Mouse (Mus musculus) forebrain, embryonic 14.5 days (tissue): ENCODE results near the gene Ranbp1. TPM values are rescaled to one million over a fixed set of nuclear protein-coding genes. Genes with fewer than 3 reads are reported as not detected.
"Not testable (repeated sequence)": the region's sequence is repeated elsewhere in the genome, so short reads cannot be mapped to it uniquely, and the experiment has no call there.

Source experiments
- ATAC-seq: fragments of 200-750 bp; cut with Nextera tagmentation; 2 replicates; pipeline ENCODE4 v1.8.0; 2017; ENCODE audit warnings: mild to moderate bottlenecking, moderate library complexity
- DNase-seq: peaks from one replicate; pipeline ENCODE4 v3.0.0-alpha.2; 2015; ENCODE audit warnings: low spot score
- H3K27ac ChIP-seq: fragments of 300-500 bp; sonication (generic); 2 replicates; pipeline ENCODE4 v1.5.1; 2014; ENCODE audit warnings: low read depth, mild to moderate bottlenecking, control low read depth, low read length, moderate library complexity
- H3K27me3 ChIP-seq: fragments of 300-500 bp; sonication (generic); replicated peaks from 2 replicates; pipeline ENCODE4 v1.6.1; 2014; ENCODE audit warnings: low read length, control low read depth, mixed read lengths; ENCODE audit not compliant: control insufficient read depth, insufficient read depth
- H3K36me3 ChIP-seq: fragments of 300-500 bp; sonication (generic); 2 replicates; pipeline ENCODE4 v1.6.1; 2014; ENCODE audit warnings: low read length, control low read depth; ENCODE audit not compliant: control insufficient read depth, insufficient read depth
- H3K4me1 ChIP-seq: fragments of 300-500 bp; sonication (generic); 2 replicates; pipeline ENCODE4 v1.6.1; 2014; ENCODE audit warnings: antibody characterized with exemption, low read length, control low read depth; ENCODE audit not compliant: control insufficient read depth, insufficient read depth
- H3K4me2 ChIP-seq: fragments of 300-500 bp; sonication (generic); 2 replicates; pipeline ENCODE4 v1.6.1; 2014; ENCODE audit warnings: mild to moderate bottlenecking, control low read depth, low read length
- H3K4me3 ChIP-seq: fragments of 300-500 bp; sonication (generic); 2 replicates; pipeline ENCODE4 v1.5.1; 2014; ENCODE audit warnings: low read depth, low read length, control low read depth
- H3K9ac ChIP-seq: fragments of 300-500 bp; sonication (generic); 2 replicates; pipeline ENCODE4 v1.6.1; 2014; ENCODE audit warnings: mild to moderate bottlenecking, low read length, control low read depth, moderate library complexity
- H3K9me3 ChIP-seq: fragments of 300-500 bp; sonication (generic); replicated peaks from 2 replicates; pipeline ENCODE4 v1.6.1; 2016; ENCODE audit warnings: low read length, control low read depth, mixed read lengths; ENCODE audit not compliant: control insufficient read depth
- WGBS: fragments of 180-500 bp; shearing (Covaris S2); extraction: QIAGEN DNeasy Blood & Tissue Kit; methylation state at CpG from one replicate; pipeline ENCODE4 v1.1.7; 2014; 5-methylcytosine and 5-hydroxymethylcytosine counted together
- polyA plus RNA-seq: library from polyadenylated mRNA; unstranded; fragments of >200 nt; fragmentation: Nextera tagmentation; extraction: Ambion mirVana; gene quantifications from 2 replicates; pipeline ENCODE4 v1.2.1, GENCODE M21; 2014

Ranbp1 gene
- polyA plus RNA-seq = 527 and 537 TPM in 2 replicates

- Histone ChIP-seq H3K4me2 (peak within 1 kb of the TSS; percentile 82), H3K27ac (peak within 1 kb of the TSS; percentile 89), H3K36me3 (peaks cover 72% of the 10 kb centered on the region), H3K9ac (peak within 1 kb of the TSS; percentile 94), H3K4me3 (peak within 1 kb of the TSS; percentile 95), H3K27me3 (no peaks in the 10 kb centered on the region), H3K4me1 (peaks cover 24% of the 10 kb centered on the region), H3K9me3 (no peaks in the 10 kb centered on the region)
- DNase-seq = peak; percentile 99
- under 1% methylated on average over 90 of the region's 102 CpGs for WGBS
- ATAC-seq = peak; percentile 98
Measured at GRCm38 (mm10) chr16:18248433-18249363, at the start of gene Ranbp1, which contains the start of gene Trmt2a. Gene Ranbp1, minus strand, starts transcription at chr16:18248732. Gene Trmt2a, plus strand, starts transcription at chr16:18248679.

- H3K9me3 ChIP-seq, H3K27me3 ChIP-seq, ATAC-seq, H3K27ac ChIP-seq, DNase-seq: not testable (repeated sequence)
- Histone ChIP-seq H3K4me2 (peak overlapping the region; percentile 44), H3K36me3 (peaks cover 22% of the 10 kb centered on the region), H3K4me3 (peak overlapping the region; percentile 93), H3K4me1 (peaks cover 22% of the 10 kb centered on the region), H3K9ac (peak overlapping the region; percentile 48; the same call in 1 of the 2 replicates)
- 5% methylated on average over 9 of the region's 10 CpGs for WGBS
Measured at GRCm38 (mm10) chr16:18289614-18290013, 41.1 kb upstream of the Ranbp1 start.

GRCm38 (mm10) chr16:18289067-18289588, 40.6 kb upstream of the Ranbp1 start, which contains the start of gene Dgcr8:
Gene Dgcr8, minus strand, starts transcription at chr16:18289246.
- Histone ChIP-seq H3K9ac (peak within 1 kb of the TSS; percentile 97), H3K36me3 (peaks cover 26% of the 10 kb centered on the region), H3K4me3 (peak within 1 kb of the TSS; percentile 93), H3K9me3 (no peaks in the 10 kb centered on the region), H3K27me3 (no peaks in the 10 kb centered on the region), H3K4me1 (peaks cover 22% of the 10 kb centered on the region), H3K4me2 (peak within 1 kb of the TSS; percentile 75), H3K27ac (peak within 1 kb of the TSS; percentile 85)
- under 1% methylated on average over 67 of the region's 71 CpGs for WGBS
- DNase-seq (peak; percentile 99), ATAC-seq (peak; percentile 99)

GRCm38 (mm10) chr16:18288581-18289061, 40.1 kb upstream of the Ranbp1 start:
- H3K9me3 ChIP-seq = no peaks in the 10 kb centered on the region
- 1% methylated on average over 29 of the region's 31 CpGs for WGBS
- H3K4me2 ChIP-seq = peak overlapping the region; percentile 75
- DNase-seq = peak; percentile 63
- H3K4me1 ChIP-seq = peaks cover 22% of the 10 kb centered on the region
- H3K9ac ChIP-seq = peak overlapping the region; percentile 97
- peak overlapping the region; percentile 93 for H3K4me3 ChIP-seq
- peak overlapping the region; percentile 85 for H3K27ac ChIP-seq
- peak; percentile 81 for ATAC-seq
- no peaks in the 10 kb centered on the region for H3K27me3 ChIP-seq
- peaks cover 31% of the 10 kb centered on the region for H3K36me3 ChIP-seq

GRCm38 (mm10) chr16:18288166-18288565, 39.6 kb upstream of the Ranbp1 start:
- Histone ChIP-seq H3K4me2 (peak overlapping the region; percentile 75), H3K27me3 (no peaks in the 10 kb centered on the region), H3K9me3 (no peaks in the 10 kb centered on the region), H3K36me3 (peaks cover 36% of the 10 kb centered on the region), H3K9ac (peak overlapping the region; percentile 97), H3K4me3 (peak overlapping the region; percentile 93), H3K4me1 (peaks cover 22% of the 10 kb centered on the region), H3K27ac (no peak overlapping the region)
- ATAC-seq (no peak), DNase-seq (peak; percentile 16)
- under 1% methylated on average over 4 of the region's 4 CpGs for WGBS

- Histone ChIP-seq H3K4me1 (no peaks in the 10 kb centered on the region), H3K27ac (no peak overlapping the region), H3K27me3 (no peaks in the 10 kb centered on the region), H3K4me3 (no peak overlapping the region), H3K36me3 (peaks cover 93% of the 10 kb centered on the region), H3K9ac (no peak overlapping the region), H3K4me2 (no peak overlapping the region), H3K9me3 (no peaks in the 10 kb centered on the region)
- 75% methylated on average over 2 of the region's 2 CpGs for WGBS
- DNase-seq (no peak), ATAC-seq (no peak)
Measured at GRCm38 (mm10) chr16:18275166-18275565, 26.6 kb upstream of the Ranbp1 start.

- no peak for ATAC-seq
- Histone ChIP-seq H3K4me3 (no peak overlapping the region), H3K4me2 (no peak overlapping the region), H3K9me3 (no peaks in the 10 kb centered on the region), H3K4me1 (no peaks in the 10 kb centered on the region), H3K36me3 (peaks cover 93% of the 10 kb centered on the region), H3K9ac (no peak overlapping the region), H3K27ac (no peak overlapping the region), H3K27me3 (no peaks in the 10 kb centered on the region)
- WGBS = 86% methylated on average over 5 of the region's 5 CpGs
- peak; percentile 33 for DNase-seq
Measured at GRCm38 (mm10) chr16:18268182-18268581, 19.6 kb upstream of the Ranbp1 start.

- Histone ChIP-seq H3K9me3 (no peaks in the 10 kb centered on the region), H3K27me3 (no peaks in the 10 kb centered on the region), H3K4me3 (no peak overlapping the region), H3K4me2 (no peak overlapping the region), H3K36me3 (peaks cover 90% of the 10 kb centered on the region), H3K9ac (no peak overlapping the region), H3K27ac (no peak overlapping the region), H3K4me1 (no peaks in the 10 kb centered on the region)
- ATAC-seq (no peak), DNase-seq (no peak)
- 80% methylated on average over 2 of the region's 2 CpGs for WGBS
Measured at GRCm38 (mm10) chr16:18265024-18265423, 16.5 kb upstream of the Ranbp1 start.
